Mouse (Mus musculus): Measurements from ENCODE around the gene Actr5.

DNA sequence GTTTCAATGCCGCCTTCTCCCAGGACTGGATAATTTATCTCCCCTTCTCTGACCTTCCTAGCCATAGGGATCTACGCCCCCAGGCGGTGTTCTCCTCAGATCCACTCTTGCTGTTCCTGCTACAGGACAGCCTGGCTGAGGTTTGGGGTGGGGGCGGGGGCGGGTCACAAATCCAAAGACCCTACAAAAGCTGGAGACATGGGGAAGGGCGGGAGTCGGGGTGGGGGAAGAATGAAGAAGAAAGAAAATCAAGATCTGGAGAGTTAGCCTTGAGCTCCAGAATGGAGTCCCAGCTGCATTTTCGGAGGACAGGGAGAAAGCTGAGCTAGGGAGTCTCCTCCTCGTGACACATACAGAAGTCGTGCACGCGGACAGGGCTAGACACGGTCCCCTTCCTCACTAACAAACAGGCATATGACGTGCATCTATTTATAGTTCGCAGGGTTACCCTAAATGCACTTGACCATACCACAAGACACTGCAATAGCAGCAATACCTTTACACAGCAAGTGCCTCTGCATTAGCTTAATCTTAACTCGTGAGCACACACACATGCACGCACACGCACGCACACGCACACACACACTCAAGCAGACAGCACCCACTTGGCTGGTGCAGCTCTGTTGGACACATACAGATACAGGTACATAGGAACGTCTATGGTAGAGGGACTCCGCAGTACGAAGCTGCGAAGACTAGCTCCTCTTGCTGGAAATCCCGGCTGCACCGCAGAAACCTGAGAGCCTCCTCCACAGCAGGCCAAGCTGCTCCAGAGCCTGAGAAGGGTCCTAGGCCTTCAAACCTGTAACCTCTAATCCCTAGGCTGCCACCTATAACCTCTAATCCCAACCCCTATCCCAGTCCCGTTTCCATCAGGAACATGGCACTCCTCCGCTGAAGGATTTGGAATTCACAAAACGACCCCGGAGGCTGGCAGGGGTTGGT, 12.7 kb upstream of the Actr5 start:
- TF ChIP-seq POLR2A (IDR thresholded peaks at IDR 0.05; ENCODE audit: control insufficient read depth in 1 of 2, insufficient read depth in 1 of 2, low read depth in 1 of 2, low read length in 2 of 2, poor library complexity in 1 of 2) (no peak), BHLHE40 (IDR thresholded peaks at IDR 0.05; ENCODE audit: borderline replicate concordance, low read depth, low read length) (no peak), UBTF (IDR thresholded peaks at IDR 0.05; ENCODE audit: borderline replicate concordance, insufficient read depth, low read depth, low read length) (no peak), CHD2 (IDR thresholded peaks at IDR 0.05; ENCODE audit: low read length) (no peak), CTCF (IDR thresholded peaks at IDR 0.05 in 2 of 3, conservative IDR thresholded peaks at IDR 0.05 in 1 of 3; ENCODE audit: control insufficient read depth in 1 of 3, insufficient read depth in 1 of 3, low read depth in 2 of 3, low read length in 3 of 3, poor library complexity in 1 of 3, severe bottlenecking in 1 of 3) (no peak), E2F4 (IDR thresholded peaks at IDR 0.05; ENCODE audit: borderline replicate concordance, low read depth, low read length) (no peak), USF2 (IDR thresholded peaks at IDR 0.05; ENCODE audit: borderline replicate concordance in 1 of 2, insufficient read depth in 1 of 2, low read depth in 1 of 2, low read length in 2 of 2) (no peak), SMC3 (IDR thresholded peaks at IDR 0.05; ENCODE audit: low read depth, low read length) (no peak), JUND (IDR thresholded peaks at IDR 0.05; ENCODE audit: low read depth, low read length) (no peak), POLR2AphosphoS2 (IDR thresholded peaks at IDR 0.05; ENCODE audit: low read length) (no peak), CHD1 (IDR thresholded peaks at IDR 0.05; ENCODE audit: low read depth, low read length) (no peak), ELF1 (IDR thresholded peaks at IDR 0.05; ENCODE audit: low read depth, low read length) (no peak)

Data from MEL (cell line).